Mouse (Mus musculus) myocyte (in vitro differentiated cells): ENCODE data around the gene Dgat2l6. TPM values are rescaled to one million over a fixed set of nuclear protein-coding genes. Genes with fewer than 3 reads are reported as not detected.

Source experiments
- H3K27me3 ChIP-seq: one replicate; pipeline ENCODE4 v1.6.1; 2011; ENCODE audit not compliant: control insufficient read depth, insufficient read depth, insufficient read length
- H3K36me3 ChIP-seq: one replicate; pipeline ENCODE4 v1.6.1; 2011; ENCODE audit not compliant: control insufficient read depth, insufficient read depth
- H3K4me2 ChIP-seq: one replicate; pipeline ENCODE4 v1.6.1; 2011; ENCODE audit warnings: low read depth, control low read depth
- H3K4me3 ChIP-seq: one replicate; pipeline ENCODE4 v1.5.1; 2011; ENCODE audit warnings: mild to moderate bottlenecking, control low read depth, moderate library complexity
- H3K79me2 ChIP-seq: one replicate; pipeline ENCODE4 v1.6.1; 2011; ENCODE audit not compliant: control insufficient read depth, insufficient read depth
- H3ac ChIP-seq: one replicate; pipeline ENCODE4 v1.6.1; 2011; ENCODE audit not compliant: control insufficient read depth, insufficient read length
- CEBPB ChIP-seq: IDR thresholded peaks from 2 replicates; pipeline ENCODE4 v1.6.1; 2011; ENCODE audit warnings: mild to moderate bottlenecking, moderate library complexity; ENCODE audit not compliant: poor library complexity, insufficient read depth, severe bottlenecking
- E2F4 ChIP-seq: IDR thresholded peaks from one replicate; pipeline ENCODE4 v1.6.1; 2011; ENCODE audit warnings: mild to moderate bottlenecking, control low read depth, moderate library complexity; ENCODE audit not compliant: insufficient read depth
- MAX ChIP-seq: IDR thresholded peaks from one replicate; pipeline ENCODE4 v1.6.1; 2011; ENCODE audit warnings: low read depth, mild to moderate bottlenecking, control low read depth
- MYOD1 ChIP-seq, 3 experiments: IDR thresholded peaks; one replicate each; pipeline ENCODE4 v1.6.1; 2011; ENCODE audit warnings: control low read depth in 2 of 3, low read depth in 2 of 3, mild to moderate bottlenecking in 2 of 3, moderate library complexity in 1 of 3; ENCODE audit not compliant: insufficient read length in 2 of 3, control insufficient read depth in 1 of 3
- MYOG ChIP-seq, 3 experiments: IDR thresholded peaks; one replicate each; pipeline ENCODE4 v1.6.1; 2011; ENCODE audit warnings: control low read depth in 2 of 3, low read depth in 2 of 3, mild to moderate bottlenecking in 2 of 3; ENCODE audit not compliant: insufficient read length in 2 of 3, control insufficient read depth in 1 of 3, insufficient read depth in 1 of 3
- POLR2A ChIP-seq: IDR thresholded peaks from one replicate; pipeline ENCODE4 v1.6.1; 2011; ENCODE audit warnings: low read depth, mild to moderate bottlenecking, control low read depth, moderate library complexity; ENCODE audit not compliant: insufficient read length
- POLR2AphosphoS2 ChIP-seq: IDR thresholded peaks from one replicate; pipeline ENCODE4 v1.6.1; 2011; ENCODE audit warnings: low read depth, control low read depth; ENCODE audit not compliant: insufficient read length
- REST ChIP-seq: IDR thresholded peaks from one replicate; pipeline ENCODE4 v1.6.1; 2011; ENCODE audit warnings: mild to moderate bottlenecking, control low read depth, moderate library complexity; ENCODE audit not compliant: insufficient read depth, insufficient read length
- SRF ChIP-seq: IDR thresholded peaks from one replicate; pipeline ENCODE4 v1.6.1; 2011; ENCODE audit warnings: low read depth; ENCODE audit not compliant: control insufficient read depth, insufficient read length
- TCF12 ChIP-seq: IDR thresholded peaks from one replicate; pipeline ENCODE4 v1.6.1; 2011; ENCODE audit warnings: mild to moderate bottlenecking, control low read depth; ENCODE audit not compliant: poor library complexity, insufficient read depth, severe bottlenecking
- TCF3 ChIP-seq: IDR thresholded peaks from one replicate; pipeline ENCODE4 v1.6.1; 2011; ENCODE audit warnings: low read depth, control low read depth; ENCODE audit not compliant: insufficient read length
- USF1 ChIP-seq: IDR thresholded peaks from one replicate; pipeline ENCODE4 v1.6.1; 2011; ENCODE audit warnings: low read depth, mild to moderate bottlenecking, control low read depth, moderate library complexity
- polyA plus RNA-seq: library from polyadenylated mRNA; unstranded; fragments of >200 nt; fragmentation: generic; extraction: Trizol; gene quantifications from one replicate; pipeline ENCODE4 v1.2.1, GENCODE M21; 2012; ENCODE audit warnings: missing spikeins

Dgat2l6 gene
- polyA plus RNA-seq, result not detected

DNA sequence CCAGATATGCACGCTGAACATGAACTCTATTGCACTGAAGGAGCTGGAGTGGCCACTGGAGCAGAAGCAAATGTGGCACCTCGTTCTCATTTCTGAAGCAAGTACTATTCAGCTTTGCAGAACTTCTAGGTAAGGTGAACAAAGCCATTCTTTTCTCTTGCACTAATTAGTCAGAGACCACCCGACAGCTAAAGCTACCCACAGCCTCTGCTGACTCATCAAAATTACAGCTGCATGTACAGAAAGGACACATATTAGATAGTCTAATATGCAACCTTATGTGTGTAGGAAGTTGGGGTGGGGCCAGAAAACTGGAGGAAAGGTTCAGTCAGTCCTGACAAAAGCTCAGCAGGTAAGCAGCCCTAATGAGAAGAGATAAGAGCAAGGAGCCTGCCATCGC is at the start of gene Dgat2l6:
Dgat2l6 (plus strand) TSS at position 368 of the 400 bp plus-strand sequence.
- TF ChIP-seq USF1, result no peak
- TF ChIP-seq CEBPB, result no peak
- no peak for TF ChIP-seq POLR2AphosphoS2
- no peak for TF ChIP-seq MYOD1 (IDR thresholded peaks at IDR 0.05; ENCODE audit: control insufficient read depth in 1 of 3, insufficient read length in 2 of 3, low read depth in 2 of 3)
- TF ChIP-seq MYOG (IDR thresholded peaks at IDR 0.05; ENCODE audit: control insufficient read depth in 1 of 3, insufficient read depth in 1 of 3, insufficient read length in 2 of 3, low read depth in 2 of 3), result no peak
- no peak for TF ChIP-seq SRF
- TF ChIP-seq REST, result no peak
- no peak for TF ChIP-seq TCF12
- no peak for TF ChIP-seq MAX
- TF ChIP-seq E2F4, result no peak
- TF ChIP-seq TCF3, result no peak
- H3K4me2 ChIP-seq, result no peak within 1 kb of the TSS
- no peak within 1 kb of the TSS for H3ac ChIP-seq
- H3K79me2 ChIP-seq, result no peaks in the 10 kb centered on the region
- no peaks in the 10 kb centered on the region for H3K36me3 ChIP-seq
- no peak within 1 kb of the TSS for H3K4me3 ChIP-seq
- no peaks in the 10 kb centered on the region for H3K27me3 ChIP-seq

DNA sequence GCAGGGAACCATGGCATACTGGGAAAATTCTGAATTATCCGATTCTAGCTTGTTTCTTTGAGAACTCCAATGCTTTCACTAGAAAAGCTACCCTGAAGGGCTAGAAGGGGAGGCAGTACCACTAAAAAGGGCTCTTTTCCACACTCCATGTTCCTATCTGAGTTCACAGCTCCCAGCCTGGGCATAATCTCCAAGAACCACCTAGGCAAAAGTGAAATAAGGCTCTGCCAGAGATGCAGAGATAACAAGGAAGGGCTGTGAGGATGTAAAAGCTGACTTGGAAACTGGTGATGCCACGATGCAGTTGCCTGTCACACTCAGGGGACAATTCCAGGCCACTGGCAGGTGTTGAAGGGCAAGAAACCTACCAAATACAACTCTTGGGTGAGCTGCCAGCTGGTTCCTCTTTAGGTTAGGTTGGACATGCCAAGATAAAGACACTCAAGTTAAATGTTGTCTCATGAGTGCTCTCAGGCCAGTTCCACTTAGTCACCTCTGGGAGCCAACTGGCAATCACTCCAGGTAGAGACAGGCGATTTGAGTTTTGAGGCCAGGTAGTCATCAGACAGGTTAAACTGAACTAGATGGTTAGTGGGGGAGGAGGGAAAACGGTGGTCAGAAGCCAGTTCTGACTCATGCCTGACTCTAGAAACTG is 48.9 kb upstream of the Dgat2l6 start:
- H3K4me3 ChIP-seq, result no peak overlapping the region
- TF ChIP-seq USF1, result no peak
- TF ChIP-seq SRF, result no peak
- no peak for TF ChIP-seq REST
- no peak for TF ChIP-seq MYOG (IDR thresholded peaks at IDR 0.05; ENCODE audit: control insufficient read depth in 1 of 3, insufficient read depth in 1 of 3, insufficient read length in 2 of 3, low read depth in 2 of 3)
- TF ChIP-seq POLR2AphosphoS2, result no peak
- no peaks in the 10 kb centered on the region for H3K79me2 ChIP-seq
- H3K27me3 ChIP-seq, result no peaks in the 10 kb centered on the region
- H3K4me2 ChIP-seq, result no peak overlapping the region
- H3ac ChIP-seq, result no peak overlapping the region
- no peaks in the 10 kb centered on the region for H3K36me3 ChIP-seq

- no peak overlapping the region for H3K4me3 ChIP-seq
- peak overlapping the region; percentile 43 for H3K4me2 ChIP-seq
- TF ChIP-seq MAX (no peak), TCF12 (no peak), E2F4 (no peak), MYOG (IDR thresholded peaks at IDR 0.05; ENCODE audit: control insufficient read depth in 1 of 3, insufficient read depth in 1 of 3, insufficient read length in 2 of 3, low read depth in 2 of 3) (no peak), POLR2AphosphoS2 (no peak), MYOD1 (IDR thresholded peaks at IDR 0.05; ENCODE audit: control insufficient read depth in 1 of 3, insufficient read length in 2 of 3, low read depth in 2 of 3) (no peak), CEBPB (no peak), POLR2A (no peak), SRF (no peak), USF1 (no peak), REST (no peak)
- H3K79me2 ChIP-seq, result no peaks in the 10 kb centered on the region
- H3K36me3 ChIP-seq, result no peaks in the 10 kb centered on the region
- H3K27me3 ChIP-seq, result no peaks in the 10 kb centered on the region
- H3ac ChIP-seq, result no peak overlapping the region
Observed at GRCm38 (mm10) chrX:100480317-100480716, 44.3 kb upstream of the Dgat2l6 start.

DNA sequence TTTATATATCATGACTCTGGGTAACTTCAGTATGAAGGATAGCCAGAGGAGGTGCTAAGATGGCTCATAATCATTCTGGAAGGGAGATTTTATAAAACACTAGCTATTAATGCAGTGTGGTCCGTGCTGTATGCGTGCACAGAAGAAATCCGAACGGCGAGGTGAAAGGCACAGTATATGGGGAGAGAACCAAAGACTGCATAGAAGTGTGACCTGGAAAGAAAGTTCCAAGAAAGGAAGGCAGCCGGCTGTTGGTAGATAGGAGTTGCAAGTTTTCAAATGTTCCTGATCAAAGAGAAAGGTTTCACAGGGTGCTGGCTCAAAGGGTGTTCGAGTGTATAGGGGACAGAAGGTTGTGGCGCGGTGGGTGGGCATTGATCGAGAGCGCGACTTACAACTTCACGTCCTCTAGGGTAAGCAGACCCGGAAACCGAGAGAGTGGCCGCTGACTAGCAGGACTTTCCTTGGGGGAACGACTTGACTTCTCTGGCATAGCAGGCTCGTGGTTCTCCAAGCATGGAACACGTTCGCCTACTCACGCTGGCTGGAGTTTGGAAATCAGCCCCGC is 31.1 kb upstream of the Dgat2l6 start:
- no peaks in the 10 kb centered on the region for H3K27me3 ChIP-seq
- H3ac ChIP-seq, result no peak overlapping the region
- peaks cover 6% of the 10 kb centered on the region for H3K79me2 ChIP-seq
- TF ChIP-seq SRF (no peak), POLR2A (no peak), POLR2AphosphoS2 (no peak), USF1 (no peak), E2F4 (no peak), TCF12 (no peak), MYOD1 (IDR thresholded peaks at IDR 0.05; ENCODE audit: control insufficient read depth in 1 of 3, insufficient read length in 2 of 3, low read depth in 2 of 3) (no peak)
- H3K4me2 ChIP-seq, result peak overlapping the region; percentile 71
- H3K36me3 ChIP-seq, result peaks cover under 1% of the 10 kb centered on the region
- H3K4me3 ChIP-seq, result peak overlapping the region; percentile 46
